Mouse (Mus musculus) brain, embryonic 14.5 days (tissue): ENCODE results near the gene Tmem94.

Experiments used
- CTCF ChIP-seq: fragments of 200-500 bp; IDR thresholded peaks from 2 replicates; pipeline ENCODE4 v1.5.1; 2012; ENCODE audit warnings: inconsistent platforms, mild to moderate bottlenecking, moderate library complexity, borderline replicate concordance; ENCODE audit not compliant: insufficient read depth, insufficient read length; ENCODE audit errors: extremely low read depth
- POLR2A ChIP-seq: fragments of 200-500 bp; IDR thresholded peaks from 2 replicates; pipeline ENCODE4 v1.6.1; 2012; ENCODE audit warnings: mild to moderate bottlenecking, inconsistent platforms, borderline replicate concordance; ENCODE audit not compliant: poor library complexity, insufficient read depth, insufficient read length, severe bottlenecking; ENCODE audit errors: extremely low read depth

DNA sequence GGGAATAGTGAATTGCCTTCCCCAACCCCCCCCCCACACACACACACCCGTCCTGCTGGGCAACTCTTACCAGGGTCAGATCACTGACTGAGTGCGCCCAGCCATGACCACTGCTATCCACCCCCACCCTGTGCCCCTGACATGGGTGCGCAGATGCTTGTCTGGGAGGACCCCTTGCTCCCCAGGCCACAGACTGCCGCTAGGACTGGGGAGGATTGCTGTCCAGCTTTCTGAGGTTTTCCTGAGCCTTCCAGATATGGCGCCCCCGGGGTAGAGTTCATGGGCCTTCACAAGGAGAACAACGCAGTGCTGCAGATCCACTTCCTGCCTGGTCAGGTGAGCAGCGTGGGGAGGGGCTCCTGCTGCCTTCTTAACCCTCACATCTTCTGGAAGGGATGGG is 79.0 kb downstream of the Tmem94 start:
- no peak for TF ChIP-seq CTCF
- no peak for TF ChIP-seq POLR2A
